Mouse (Mus musculus): ENCODE measurements at regions not wholly inside any gene's neighbourhood (a gene's known extent, or its start where the extent isn't known, plus 50 kb on each side); places are given as distances from the start of the nearest gene placed in this dataset.
A peak's percentile ranks its signal among the peaks of the same experiment; 100 is the strongest.

DNA sequence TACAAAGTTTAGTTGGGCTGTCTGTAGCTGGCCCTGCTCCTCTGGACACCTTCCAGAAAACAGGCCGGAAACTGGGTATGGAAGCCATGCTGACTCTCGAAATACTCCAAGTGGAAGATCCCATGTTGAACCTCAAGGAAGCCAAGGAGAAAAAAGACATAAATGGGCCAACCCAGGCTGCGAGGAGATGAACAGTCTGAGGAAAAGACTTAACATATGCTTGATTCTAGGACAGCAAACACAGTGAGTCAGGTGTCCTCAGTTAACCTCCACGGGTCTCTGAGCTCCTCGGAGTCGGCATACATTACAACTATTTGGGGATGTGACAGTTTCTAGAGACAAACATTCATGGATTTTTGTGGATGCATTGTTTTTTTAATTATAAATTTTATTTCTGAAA is 60.0 kb upstream of the Msi2 start:
- peak; percentile 52 for DNase-seq

DNA sequence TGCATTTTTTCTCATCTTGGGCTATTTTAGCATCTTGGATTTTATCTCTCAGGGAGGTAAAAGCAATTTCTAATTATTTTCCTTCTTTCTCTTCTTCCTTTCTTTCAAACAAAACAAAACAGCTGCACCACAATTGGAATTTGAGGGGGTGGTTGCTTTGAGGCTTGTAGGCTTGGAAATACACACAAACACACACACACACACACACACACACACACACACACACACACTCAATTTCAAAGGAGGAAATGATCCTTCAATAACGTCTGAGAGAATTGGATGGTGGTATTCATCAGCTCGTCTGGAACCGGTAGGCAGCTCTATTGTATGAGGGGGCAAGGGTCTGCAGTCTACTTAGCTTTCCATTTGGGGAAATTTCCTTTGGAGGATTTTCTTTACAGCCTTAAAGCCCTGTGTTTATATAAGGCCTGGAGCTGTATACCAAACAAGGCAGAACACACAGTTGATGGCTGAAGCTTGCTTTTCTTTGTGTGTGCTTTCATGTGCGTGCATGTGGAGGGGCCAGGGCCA is 56.2 kb upstream of the Msi2 start:
- DNase-seq, result no peak

DNA sequence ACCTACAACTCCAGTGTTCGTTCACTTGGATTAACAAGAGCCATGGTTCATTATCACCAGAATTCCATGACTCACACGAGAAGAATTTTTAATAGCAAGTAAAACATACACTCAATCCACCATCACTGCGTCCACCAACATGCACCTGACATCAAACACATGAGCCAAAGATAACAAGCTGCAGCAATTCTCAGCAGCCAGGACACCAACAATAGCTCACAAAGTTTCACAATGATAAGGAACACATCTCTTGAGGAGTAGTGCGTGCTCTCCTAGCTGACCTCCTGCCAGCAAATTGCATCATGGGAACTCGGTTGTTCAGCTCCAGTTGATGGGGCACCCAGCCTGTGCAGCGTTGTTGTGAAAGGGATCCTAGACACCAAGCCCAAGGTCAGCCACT is 55.6 kb upstream of the Msi2 start:
- DNase-seq, result no peak

DNA sequence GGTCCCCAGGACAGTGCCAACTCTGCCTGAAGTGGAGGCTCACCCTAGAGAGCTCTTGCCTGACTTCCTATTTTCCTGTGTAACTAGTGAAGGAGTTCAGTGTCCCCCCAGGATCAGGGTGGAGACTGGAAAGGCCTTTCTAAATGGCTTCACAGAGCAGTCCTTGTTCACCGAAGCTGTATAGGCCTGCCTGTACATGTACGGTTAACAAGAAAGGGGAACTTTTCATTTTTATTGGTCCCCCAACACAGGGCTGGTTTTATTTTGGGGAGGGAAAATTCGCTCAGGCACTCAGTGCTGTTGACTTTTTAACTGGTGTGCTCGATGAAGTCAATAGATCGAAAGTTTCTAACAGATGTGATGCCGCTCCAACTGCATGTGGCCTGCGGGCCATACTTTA is 52.1 kb upstream of the Msi2 start:
- DNase-seq, result no peak

Measured in right cerebral cortex, adult 18-20 months (tissue).